Mouse (Mus musculus): Measurements from ENCODE around the gene Olfr545.

- TF ChIP-seq CTCF (IDR thresholded peaks at IDR 0.05; ENCODE audit: insufficient read depth, low read depth, low read length) (no peak), POLR2A (IDR thresholded peaks at IDR 0.05; ENCODE audit: insufficient read depth, low read depth, low read length) (no peak)
Observed at GRCm38 (mm10) chr7:102476601-102477000, 22.8 kb downstream of the Olfr545 start.
